Mouse (Mus musculus) retina, adult 2 months (tissue): ENCODE data around the gene Kit.

Experiments used
- DNase-seq: peaks from one replicate; pipeline ENCODE4 v3.0.0-alpha.2; 2012; ENCODE audit warnings: low read depth, low spot score

The Kit gene

DNA sequence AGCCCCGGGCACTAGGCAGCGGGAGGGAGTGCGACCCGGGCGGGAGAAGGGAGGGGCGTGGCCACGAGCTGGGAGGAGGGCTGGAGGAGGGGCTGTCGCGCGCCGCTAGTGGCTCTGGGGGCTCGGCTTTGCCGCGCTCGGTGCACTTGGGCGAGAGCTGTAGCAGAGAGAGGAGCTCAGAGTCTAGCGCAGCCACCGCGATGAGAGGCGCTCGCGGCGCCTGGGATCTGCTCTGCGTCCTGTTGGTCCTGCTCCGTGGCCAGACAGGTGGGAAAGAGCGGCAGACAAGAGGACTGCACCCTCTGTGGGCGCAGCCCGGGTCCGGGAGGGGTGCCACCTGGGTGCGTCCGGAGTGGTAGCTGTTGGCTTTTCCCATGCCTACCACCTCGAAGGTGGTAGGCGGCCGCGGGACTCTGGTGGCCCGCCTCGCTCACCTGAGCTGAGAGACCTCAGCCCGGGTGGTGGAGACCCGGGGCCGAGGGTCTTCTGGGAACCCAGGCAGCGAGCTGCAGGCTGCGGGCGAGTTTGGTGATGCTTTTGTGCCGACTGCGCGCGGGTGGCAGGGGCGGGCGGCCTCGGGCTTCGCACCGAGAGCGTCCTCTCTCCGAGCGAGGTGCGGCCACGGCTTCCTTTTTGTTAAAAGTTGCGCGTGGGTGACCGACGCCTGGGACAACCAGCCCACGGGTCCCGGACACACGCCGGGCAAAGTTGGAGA lies at the start of gene Kit:
Gene Kit (plus strand): TSS at position 65 of the 715 bp plus-strand sequence.
- no peak for DNase-seq

DNA sequence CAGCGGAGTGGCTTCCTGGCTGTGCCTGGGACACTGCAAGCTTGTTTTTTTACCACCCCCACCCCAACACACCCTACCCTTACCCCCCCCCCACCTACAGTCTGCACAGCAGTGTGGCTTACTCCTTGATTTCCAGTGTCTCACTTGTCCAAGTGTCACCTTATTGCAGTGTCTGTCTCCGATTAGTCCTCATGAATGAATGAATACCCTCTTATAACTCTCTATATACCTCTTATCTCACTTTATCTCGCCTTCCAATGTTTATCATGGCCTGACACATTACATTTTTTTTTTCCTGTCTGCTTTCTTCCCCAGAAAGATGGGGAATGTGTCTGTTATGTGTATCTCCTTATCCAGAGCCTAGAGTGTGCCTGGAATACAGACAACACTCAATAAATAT lies 38.6 kb upstream of the Kit start:
- DNase-seq = no peak

DNA sequence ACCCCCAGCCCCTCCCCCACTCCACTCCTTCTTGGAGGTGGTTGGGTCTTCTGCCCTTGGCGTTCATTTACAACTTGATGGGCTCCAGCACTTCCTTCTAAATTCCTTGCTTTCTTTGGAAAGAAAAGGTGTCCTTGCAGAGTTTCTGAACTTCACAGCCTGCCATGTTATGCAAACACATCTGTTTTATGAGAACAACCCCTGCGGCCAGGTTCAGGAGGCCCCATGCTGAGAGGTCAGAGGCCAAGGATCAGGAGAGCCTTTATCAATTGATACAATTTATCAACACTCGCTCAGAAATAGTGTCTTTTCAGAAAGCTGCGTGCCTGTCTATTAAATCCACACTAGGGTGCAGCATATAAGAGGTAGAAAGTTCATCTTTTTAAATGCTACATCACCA lies 37.0 kb upstream of the Kit start:
- no peak for DNase-seq

DNA sequence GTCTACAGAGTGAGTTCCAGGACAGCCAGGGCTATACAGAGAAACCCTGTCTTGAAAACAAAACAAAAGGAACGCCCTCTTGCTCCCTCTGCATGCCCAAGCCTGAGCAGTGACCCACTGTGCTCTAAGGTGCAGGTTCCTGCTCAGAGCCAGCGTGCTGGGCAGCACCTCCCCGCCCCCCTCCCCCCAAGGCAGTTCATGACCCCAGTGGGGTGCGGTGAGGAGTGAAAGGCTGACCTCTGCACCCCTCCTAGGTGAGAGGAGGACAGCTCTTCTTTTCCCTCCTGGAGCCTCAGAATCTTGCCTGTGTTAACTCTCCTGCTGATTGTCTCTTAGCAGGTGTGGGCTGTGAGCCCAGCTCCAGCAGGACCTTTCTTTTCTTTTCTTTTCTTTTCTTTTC lies 36.3 kb upstream of the Kit start:
- DNase-seq = no peak

DNA sequence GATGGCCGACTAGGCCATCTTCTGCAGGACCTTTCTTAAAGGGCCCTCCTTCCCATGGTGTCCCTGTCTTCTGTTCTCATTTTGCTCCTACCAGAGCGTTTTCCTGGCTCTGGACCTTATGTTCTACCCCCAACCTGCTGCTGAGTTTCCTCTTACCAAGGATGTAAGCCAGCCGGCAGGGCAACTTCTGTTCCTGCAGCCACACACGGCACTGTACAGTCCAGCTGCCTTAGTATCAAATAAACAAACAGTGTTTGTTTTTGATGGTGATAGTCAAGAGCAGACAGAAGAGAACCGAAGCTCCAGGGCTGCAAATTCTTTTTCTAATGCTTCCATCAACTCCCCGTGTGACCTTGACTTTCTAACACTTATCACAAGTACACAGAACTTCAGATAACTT lies 35.6 kb upstream of the Kit start:
- DNase-seq = no peak

DNA sequence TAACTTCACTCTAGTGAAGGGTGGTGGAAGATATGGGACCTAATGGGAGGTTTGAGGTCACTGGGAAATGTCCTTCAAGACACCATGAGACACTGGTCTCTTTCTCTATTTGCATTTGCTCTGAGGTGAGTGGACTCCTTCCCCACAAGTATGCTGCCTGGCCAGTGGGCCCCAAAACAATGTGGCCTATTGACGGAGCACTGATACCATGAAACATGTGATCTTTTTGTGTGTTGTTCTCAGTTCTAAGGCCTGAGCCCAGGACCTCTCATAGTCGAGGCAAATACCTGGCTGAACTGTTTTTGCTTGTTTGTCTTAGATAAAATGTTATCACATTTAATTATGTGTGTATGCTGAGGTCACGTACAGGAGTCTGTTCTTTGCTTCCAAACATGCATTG lies 31.0 kb upstream of the Kit start:
- DNase-seq = no peak

DNA sequence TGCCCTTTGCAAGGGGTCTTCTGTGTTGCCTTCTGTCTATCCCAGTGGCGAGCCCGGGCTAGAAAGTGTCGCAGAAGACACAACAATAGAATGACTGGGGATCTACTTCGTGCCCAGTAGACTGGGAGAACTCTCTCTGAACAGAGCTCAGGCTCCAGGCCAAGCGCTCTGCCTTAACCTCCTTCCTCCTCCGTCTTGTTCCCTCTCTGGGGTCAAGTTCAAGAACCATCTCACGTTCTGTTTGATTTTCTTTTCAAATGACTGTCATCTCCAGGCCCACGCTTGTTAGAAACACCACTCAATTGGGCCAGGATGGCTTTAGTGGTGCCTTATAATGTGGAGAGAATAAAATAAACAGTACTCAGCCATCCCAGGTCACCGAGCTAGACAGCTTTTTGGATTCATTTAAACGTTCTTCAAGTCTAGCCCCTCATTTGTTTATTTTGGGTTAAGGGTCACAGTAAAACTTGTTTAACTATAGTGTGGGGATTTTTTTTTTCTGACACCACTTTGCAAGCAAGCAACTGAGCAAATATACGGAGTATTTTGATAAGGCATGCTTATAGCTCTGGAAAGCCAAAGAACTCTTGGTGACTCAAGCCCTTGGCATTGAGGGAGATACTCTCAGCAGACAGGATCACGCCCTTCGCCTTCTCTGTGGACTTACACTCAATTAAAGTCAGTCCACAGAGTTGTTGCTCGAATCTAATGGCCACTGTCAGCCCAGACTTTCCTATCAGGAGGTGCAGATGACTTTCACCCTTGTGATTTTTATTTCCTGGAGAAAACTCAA lies 30.0 kb upstream of the Kit start:
- DNase-seq = no peak

DNA sequence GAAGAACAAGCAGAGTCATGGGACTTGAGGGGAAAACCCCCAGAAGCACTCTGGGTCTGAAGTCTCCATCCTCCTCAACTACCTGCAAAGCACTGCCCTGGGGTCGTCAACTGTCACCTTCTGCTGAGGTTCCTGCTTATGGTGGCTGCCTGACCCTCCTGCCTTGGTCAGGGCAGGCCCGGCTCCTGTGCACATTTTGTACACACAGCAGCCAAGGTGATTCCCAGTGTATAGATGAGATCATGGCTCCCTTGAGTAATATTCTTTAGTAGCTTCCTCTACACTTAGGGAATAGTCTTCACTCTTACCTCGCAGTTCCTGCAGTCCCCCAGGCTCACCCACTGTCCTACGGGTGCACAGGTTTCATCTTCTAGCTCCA lies 29.5 kb upstream of the Kit start:
- no peak for DNase-seq

DNA sequence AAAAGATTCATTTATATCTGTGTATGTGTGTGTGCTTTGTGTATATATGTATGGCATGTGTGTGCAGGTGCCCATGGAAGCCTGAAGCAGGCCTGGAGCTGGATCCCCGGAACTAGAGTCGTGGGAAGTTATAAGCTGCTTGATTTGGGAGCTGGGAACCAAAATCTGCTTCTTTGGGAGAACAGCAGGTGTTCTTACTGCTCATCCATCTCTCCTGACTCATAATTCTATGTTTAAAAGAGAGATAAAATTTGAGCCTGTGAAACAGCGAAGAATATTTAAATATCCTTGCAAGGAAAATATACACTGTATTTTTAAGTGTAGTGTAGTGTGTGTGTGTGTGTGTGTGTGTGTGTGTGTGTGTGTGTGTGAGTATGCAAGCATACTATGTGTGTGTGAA lies 21.7 kb upstream of the Kit start:
- no peak for DNase-seq

DNA sequence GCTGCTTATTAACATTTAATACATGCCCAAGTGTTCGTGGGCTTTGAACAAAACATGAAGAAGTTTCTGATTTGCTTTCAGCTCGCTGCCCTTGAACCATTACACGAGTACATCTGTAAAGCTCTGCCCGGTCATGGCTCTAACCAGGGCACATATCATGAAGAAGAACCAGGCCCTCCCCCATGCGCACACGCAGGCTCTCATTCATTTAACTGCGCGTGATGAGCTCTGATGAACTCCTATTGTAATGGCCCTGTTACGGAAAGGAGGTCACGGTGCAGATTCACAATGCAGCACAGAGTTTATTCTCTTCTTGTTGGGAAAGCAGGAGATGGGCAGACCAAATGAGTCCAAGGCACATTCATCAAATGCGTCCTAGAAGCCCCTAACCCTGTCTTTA lies 17.1 kb upstream of the Kit start:
- no peak for DNase-seq

DNA sequence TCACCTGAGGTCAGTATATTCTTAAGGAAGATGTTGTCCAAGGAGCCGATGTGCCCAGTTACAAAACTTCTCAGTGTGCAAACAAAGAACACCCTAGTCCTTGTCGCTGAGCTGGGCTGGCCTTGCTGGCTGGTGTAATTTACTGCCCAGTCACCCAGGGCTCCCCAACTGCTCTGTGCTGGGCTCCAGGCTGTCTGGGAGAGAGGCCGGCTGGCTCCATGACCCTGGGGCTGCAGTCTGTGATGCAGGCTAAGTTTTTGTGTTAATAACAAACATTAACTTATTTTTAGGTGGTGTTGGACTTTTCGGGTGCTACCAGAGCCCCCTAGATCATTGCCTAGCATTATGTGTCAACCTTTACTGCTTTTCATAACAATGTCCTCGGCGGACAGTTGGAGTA lies 15.4 kb upstream of the Kit start:
- DNase-seq = no peak

DNA sequence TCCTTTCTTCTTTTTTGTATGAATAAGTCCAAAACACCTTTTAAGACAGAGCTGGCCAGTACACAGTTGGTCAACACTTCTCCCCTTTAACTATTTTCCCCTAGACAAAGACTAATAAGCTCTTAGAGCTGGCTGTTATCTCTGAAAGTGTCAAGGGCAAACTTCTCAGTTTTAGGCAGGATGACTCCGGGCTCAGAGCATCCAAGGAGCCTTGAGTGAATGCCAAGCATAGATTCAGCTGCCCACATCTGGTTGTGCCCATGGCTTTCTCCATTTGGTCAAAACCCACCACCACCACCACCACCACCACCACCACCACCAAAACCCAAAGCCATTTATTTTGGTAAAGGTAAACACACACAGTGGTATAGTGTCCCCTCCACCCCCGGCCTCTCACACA lies 13.5 kb upstream of the Kit start:
- DNase-seq = no peak

DNA sequence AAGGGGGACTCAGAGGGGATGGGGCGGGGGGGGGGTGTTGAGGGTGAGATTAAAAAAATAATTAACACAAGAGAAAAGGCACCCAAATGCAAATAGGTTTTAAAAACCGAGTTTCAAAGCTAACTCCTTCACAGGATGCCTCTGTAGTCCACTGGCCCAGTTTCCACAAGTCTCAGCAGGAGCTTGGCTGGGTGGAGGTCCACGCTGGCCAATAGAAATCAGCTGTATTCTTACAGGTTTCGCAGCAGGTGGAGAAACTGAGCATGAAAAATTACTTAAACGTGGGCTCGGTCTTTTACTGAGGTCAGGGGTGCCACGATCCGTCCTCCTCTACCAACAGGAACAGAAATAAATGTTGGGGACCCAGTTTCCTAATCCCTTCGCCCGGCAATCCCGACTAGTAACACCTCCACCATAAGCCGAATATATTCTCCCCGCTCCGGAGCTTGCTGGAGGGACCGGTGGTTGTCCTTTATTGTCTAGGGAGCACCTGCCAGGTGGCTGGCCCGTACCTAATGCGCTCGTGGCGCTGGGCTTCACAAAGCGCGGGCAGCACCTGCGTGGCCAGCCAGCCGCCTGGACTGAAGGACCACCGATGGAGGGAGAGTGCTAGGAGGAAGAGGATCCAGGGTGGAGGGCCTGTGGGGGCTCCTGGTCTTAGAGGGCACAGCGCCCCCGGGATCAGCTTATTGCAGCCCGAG lies 415 bp upstream of the Kit start:
- no peak for DNase-seq

DNA sequence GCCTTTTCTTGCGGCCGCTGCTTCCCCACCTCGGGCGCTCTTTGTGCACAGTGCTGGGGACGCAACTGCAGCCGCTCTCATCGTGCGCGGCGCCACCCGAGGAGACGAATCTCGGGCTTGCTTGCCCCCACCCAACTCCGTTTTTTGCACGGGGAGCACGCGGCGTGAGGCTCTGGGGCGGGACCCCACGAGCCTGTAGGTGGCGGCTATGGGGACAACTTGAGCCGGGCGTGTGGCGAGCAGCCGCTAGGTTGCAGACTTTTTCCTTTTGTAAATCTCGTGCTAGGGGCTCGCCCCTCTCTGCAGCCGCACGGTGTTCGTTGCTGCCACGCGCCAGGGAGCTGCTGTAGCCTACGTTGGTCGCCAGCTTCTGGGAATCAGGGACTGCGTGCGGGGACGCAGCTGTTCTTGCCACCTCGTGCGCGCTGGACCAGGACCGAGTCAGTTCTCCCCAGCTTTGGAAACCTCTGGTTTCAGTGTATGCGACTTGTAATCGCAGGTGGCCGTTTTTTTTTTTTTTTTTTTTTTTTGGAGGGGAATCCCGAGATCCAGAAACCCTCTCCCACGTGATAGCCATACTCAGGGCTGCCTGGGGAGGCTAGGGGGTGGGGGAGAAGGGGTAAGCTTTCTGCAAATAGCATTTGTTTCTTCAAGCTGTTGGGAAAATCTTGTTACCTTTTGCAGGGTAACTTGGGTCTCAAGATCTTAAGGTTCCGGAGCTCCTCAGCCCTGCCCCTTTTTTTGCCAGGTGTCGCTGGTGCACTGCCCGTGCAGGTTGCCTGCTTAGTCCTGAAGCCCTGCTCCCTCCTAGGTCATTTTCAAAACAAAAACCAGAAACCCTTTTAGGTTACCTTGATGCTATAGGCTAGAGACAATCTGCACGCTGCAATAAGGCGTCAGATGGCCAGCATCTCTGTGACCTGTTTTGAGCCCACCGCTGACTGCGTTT lies 1.1 kb downstream of the Kit start:
- DNase-seq = no peak

DNA sequence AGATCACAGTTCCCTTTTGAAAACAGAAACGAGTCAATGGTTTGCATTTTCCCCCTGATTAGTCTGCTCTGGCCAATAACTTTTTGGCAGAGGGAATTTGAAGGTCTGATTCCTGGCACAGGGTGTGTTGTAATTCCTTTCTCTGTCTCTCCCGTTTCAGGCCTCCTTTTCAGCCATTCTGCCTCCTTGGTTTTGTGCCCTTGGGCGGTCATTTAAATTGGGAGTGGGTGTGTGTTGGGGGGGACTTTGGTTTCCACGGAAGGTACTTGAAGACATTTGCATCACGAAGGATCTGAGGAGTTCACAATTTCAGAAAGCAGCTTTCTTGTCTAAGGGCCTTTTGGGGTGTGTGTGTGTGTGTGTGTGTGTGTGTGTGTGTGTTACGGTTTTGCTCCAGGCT lies 2.0 kb downstream of the Kit start:
- no peak for DNase-seq

DNA sequence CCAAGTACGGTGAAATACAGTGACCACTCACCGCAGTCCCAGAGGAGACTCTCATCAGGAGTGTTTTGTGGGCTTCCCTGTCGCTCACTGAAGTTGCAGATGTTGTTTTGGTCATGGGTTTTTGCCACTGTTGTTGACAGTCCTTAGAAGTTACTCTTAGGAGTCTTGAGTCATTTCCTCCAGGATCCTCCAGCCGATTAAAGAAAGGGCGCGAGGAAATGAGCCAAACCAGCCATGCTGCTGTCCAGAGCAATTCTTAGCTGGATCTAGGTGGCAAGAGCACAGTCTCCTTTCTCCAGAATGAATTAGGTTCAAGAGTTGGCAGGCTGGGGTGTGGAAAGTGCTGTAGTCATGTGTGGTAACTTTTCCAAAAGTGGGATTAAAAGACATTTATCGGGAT lies 3.4 kb downstream of the Kit start:
- no peak for DNase-seq

DNA sequence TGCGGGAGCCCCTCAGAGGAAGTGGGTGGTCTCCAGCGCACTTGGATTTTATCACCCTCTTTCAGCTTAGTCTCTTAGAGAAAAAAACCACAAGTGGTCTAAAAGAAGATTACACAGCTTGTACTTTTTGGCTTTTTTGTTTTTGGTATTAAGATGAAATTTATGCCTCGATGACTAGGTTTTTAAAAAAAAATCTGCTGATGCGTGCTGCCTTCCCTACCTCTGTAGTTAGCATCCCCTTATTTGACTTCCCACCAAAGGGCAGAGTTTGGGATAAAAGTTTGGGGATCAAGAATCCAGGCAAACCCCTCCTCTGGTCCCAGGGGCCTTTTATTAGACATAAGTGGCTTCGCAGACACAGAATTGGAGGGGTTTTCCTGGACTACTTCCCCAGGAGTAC lies 4.5 kb downstream of the Kit start:
- DNase-seq = no peak

DNA sequence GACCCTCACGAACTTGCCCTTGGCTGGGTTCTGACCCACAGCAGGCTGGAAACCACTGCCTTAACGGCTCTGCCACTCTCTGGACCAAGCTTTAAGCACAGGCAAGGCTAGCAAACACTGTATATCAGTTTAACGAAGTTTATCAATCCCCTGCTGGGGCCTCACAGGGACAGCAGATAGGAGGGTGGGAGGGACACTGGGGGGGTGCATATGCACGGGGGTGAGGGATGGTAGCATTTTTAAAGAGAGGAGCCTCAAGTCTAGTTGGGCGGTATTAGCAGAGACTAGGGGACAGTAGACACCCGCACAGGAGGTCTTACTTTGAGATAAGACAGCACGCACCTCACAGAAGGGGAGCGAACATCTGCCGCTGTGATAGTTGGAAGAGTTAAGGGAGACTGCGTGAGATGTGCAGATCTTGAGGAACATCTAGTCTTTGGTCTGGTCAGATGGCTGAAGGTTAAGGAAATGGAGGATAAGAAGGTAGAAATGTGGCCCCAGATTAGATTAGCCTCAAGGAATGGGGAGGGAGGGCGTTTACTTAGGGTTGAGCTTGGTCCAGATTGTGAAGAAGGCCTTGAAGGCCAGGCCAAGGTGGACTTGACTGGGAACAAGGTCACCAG lies 5.0 kb downstream of the Kit start:
- no peak for DNase-seq

DNA sequence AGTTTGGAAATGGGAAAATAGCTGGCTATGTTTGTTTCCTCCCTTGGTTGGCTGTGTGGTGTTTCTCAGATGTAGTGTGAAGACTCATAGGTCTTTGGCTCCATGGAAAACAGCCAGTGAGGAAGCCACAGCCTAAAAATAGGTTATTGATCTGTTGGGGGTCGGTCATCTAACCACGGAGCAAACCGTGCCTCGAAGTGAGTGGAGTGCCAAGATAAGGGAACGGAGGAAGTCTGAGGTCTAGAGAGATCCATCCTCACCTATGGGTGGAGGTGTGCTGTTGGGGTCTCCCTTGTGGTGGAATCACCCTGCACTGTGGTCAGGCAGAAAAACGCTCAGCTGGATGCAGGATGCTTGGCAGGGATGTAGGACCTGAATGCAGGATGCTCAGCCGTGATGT lies 7.2 kb downstream of the Kit start:
- DNase-seq = no peak

DNA sequence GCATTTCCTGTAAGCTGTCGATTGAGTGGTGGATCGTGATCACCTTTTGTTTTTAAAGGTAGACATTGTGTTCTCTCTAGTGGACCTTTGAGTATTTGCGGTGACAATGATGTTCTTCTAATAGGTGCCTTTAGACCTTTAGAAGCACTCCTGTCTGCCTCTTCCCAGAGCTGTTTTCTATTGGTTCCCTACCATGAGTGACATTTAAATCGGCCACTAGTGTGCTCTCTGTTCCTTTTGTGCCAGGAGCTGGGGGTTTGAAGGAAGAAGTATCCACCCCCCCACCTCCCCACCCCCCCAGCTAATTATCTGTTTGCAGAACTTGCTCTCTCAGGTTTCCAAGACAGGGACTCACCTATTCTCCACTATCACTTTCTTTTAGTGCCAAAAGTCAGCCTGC lies 13.1 kb downstream of the Kit start:
- no peak for DNase-seq
